Mouse (Mus musculus) heart, embryonic 14.5 days (tissue): Measurements from ENCODE around the gene Rab8b. TPM values are rescaled to one million over a fixed set of nuclear protein-coding genes. Genes with fewer than 3 reads are reported as not detected.

Experiments
- ATAC-seq: fragments of 200-750 bp; cut with Nextera tagmentation; 2 replicates; pipeline ENCODE4 v1.8.0; 2017; ENCODE audit warnings: low read depth, moderate TSS enrichment; ENCODE audit not compliant: insufficient number of reproducible peaks, insufficient read depth, low FRiP score
- H3K27ac ChIP-seq, 2 experiments: fragments of 200-500 bp in 1 of 2; fragments of 300-500 bp in 1 of 2; sonication (generic) in 1 of 2; replicated peaks in 1 of 2; 2 replicates each; pipeline ENCODE4 v1.5.1; 2012 to 2014; ENCODE audit warnings: low read depth in 2 of 2, low read length in 2 of 2, control low read depth in 1 of 2, mild to moderate bottlenecking in 1 of 2, mixed read lengths in 1 of 2; ENCODE audit not compliant: control insufficient read depth in 1 of 2, insufficient read depth in 1 of 2
- H3K27me3 ChIP-seq: fragments of 300-500 bp; sonication (generic); 2 replicates; pipeline ENCODE4 v1.6.1; 2014; ENCODE audit warnings: mild to moderate bottlenecking, low read length, control low read depth; ENCODE audit not compliant: control insufficient read depth, insufficient read depth
- H3K36me3 ChIP-seq: fragments of 300-500 bp; sonication (generic); 2 replicates; pipeline ENCODE4 v1.6.1; 2014; ENCODE audit warnings: mild to moderate bottlenecking, control low read depth, low read length, mixed read lengths; ENCODE audit not compliant: control insufficient read depth, insufficient read depth
- H3K4me1 ChIP-seq, 2 experiments: fragments of 200-500 bp in 1 of 2; fragments of 300-500 bp in 1 of 2; sonication (generic) in 1 of 2; 2 replicates each; pipeline ENCODE4 v1.6.1; 2012 to 2014; ENCODE audit warnings: low read length in 2 of 2, control low read depth in 1 of 2, mixed read lengths in 1 of 2; ENCODE audit not compliant: control insufficient read depth in 2 of 2, insufficient read depth in 2 of 2
- H3K4me2 ChIP-seq: fragments of 300-500 bp; sonication (generic); 2 replicates; pipeline ENCODE4 v1.6.1; 2014; ENCODE audit warnings: mild to moderate bottlenecking, low read length
- H3K4me3 ChIP-seq, 2 experiments: fragments of 200-500 bp in 1 of 2; fragments of 300-500 bp in 1 of 2; sonication (generic) in 1 of 2; 2 replicates each; pipeline ENCODE4 v1.5.1; 2012 to 2014; ENCODE audit warnings: low read length in 2 of 2, mild to moderate bottlenecking in 2 of 2, control low read depth in 1 of 2, low read depth in 1 of 2, moderate library complexity in 1 of 2; ENCODE audit not compliant: control insufficient read depth in 1 of 2, insufficient read depth in 1 of 2
- H3K9ac ChIP-seq: fragments of 300-500 bp; sonication (generic); 2 replicates; pipeline ENCODE4 v1.6.1; 2014; ENCODE audit warnings: mild to moderate bottlenecking, low read length
- H3K9me3 ChIP-seq: fragments of 300-500 bp; sonication (generic); 2 replicates; pipeline ENCODE4 v1.6.1; 2016; ENCODE audit warnings: low read length, control low read depth; ENCODE audit not compliant: control insufficient read depth
- WGBS: fragments of 180-500 bp; shearing (Covaris S2); extraction: QIAGEN DNeasy Blood & Tissue Kit; methylation state at CpG from one replicate; pipeline ENCODE4 v1.1.7; 2014; 5-methylcytosine and 5-hydroxymethylcytosine counted together
- polyA plus RNA-seq: library from polyadenylated mRNA; unstranded; fragments of >200 nt; fragmentation: Nextera tagmentation; extraction: Ambion mirVana; gene quantifications from 2 replicates; pipeline ENCODE4 v1.2.1, GENCODE M21; 2014

Rab8b gene
- polyA plus RNA-seq, 1 experiment from 2014 or later: 18.9 TPM

DNA sequence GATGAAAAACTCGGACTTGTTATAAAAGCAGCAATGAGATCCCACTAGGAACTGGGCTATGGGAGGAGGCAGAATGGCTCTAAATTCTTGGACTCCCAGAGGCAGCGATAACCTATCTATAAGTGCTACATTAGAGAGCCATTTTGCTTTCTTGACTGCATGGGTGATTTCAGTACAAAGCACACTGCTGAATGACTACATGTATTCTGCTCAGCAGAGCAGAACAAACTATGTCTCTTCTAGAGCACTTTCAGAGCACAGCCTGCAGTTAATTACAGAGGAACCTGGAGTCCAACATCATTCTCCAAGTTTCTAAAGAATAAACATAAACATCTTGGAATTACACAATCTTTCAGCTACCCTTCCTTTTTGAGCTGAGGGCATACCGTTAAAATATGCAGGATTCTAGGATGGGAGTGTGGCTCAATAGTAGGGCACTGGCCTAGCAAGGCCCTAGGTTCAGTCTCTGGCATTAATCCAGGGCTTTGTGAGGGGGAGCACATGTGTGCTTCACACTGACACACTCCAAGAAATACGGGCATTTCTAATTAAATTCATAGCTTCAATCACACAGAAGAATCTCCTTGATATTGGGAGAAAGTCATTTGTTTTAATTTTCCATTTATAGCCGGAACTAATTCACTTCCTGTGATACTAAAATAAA lies 58.3 kb downstream of the Rab8b start:
- no peak overlapping the region for H3K4me2 ChIP-seq
- H3K4me3 ChIP-seq: no peak overlapping the region
- H3K9me3 ChIP-seq: no peaks in the 10 kb centered on the region
- no peaks in the 10 kb centered on the region for H3K27me3 ChIP-seq
- no peak overlapping the region for H3K27ac ChIP-seq
- H3K4me1 ChIP-seq: peaks cover 2 to 13% of the 10 kb centered on the region in 2 experiments; a peak in 2 of 4 replicates
- no peak for ATAC-seq
- no peak overlapping the region for H3K9ac ChIP-seq
- WGBS: 83% methylated on average over 5 of the region's 5 CpGs
- peaks cover 18% of the 10 kb centered on the region; the same call in 1 of the 2 replicates for H3K36me3 ChIP-seq

GRCm38 (mm10) chr9:66859523-66859922 lies 60.0 kb downstream of the Rab8b start:
- Histone ChIP-seq H3K4me3 (no peak overlapping the region), H3K9me3 (no peaks in the 10 kb centered on the region), H3K4me1 (peaks cover 2 to 13% of the 10 kb centered on the region in 2 experiments; a peak in 2 of 4 replicates), H3K36me3 (peaks cover 18% of the 10 kb centered on the region; the same call in 1 of the 2 replicates), H3K4me2 (no peak overlapping the region), H3K27me3 (no peaks in the 10 kb centered on the region), H3K27ac (no peak overlapping the region), H3K9ac (no peak overlapping the region)
- 79% methylated on average over 5 of the region's 5 CpGs for WGBS
- ATAC-seq: no peak

DNA sequence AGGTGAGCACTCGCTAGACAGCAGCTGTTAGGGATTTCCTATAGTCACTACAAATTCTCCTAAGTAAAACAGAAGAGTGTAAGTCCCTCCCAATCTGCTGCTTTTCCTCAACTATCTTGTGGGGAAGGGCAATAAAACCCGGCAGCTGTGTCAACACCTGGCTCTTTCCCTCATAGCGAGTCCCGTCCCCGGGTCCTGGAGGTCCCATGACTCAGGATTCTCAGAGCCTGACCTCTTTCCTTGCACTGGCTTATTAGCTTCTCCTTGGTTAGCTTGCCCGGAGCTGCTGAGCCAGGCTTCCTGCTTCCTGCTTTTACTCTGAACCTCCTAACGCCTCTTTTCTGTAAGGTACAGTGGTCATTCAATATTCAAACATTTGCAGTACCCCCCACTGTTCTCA lies 63.6 kb downstream of the Rab8b start:
- Histone ChIP-seq H3K27me3 (no peaks in the 10 kb centered on the region), H3K9ac (no peak overlapping the region), H3K4me3 (no peak overlapping the region), H3K4me1 (peaks cover 3% of the 10 kb centered on the region in 2 experiments; a peak in 3 of 4 replicates), H3K36me3 (peaks cover 11% of the 10 kb centered on the region; the same call in 1 of the 2 replicates), H3K27ac (no peak overlapping the region), H3K9me3 (no peaks in the 10 kb centered on the region), H3K4me2 (no peak overlapping the region)
- ATAC-seq: no peak
- 66% methylated on average over 7 of the region's 7 CpGs for WGBS

DNA sequence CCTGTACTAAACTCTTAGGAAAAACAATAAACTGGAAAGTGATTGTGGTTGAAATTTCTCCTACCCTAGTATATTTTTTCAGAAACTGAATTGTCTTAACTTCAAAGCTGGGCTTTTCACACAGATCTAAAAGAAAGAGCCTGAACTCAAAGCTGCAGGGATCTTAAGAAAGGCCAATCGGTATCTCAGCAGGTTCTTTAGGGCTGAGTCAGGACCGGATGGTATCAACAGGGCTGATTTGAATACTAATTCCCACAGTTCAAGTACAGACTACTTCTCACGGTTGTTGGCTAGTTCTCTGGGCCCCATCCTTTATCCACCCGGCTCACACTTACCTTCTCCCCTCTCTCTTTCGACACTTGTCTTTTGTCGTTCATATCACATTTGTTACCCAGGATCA lies 66.9 kb downstream of the Rab8b start:
- H3K27ac ChIP-seq: no peak overlapping the region
- no peaks in the 10 kb centered on the region for H3K27me3 ChIP-seq
- H3K9ac ChIP-seq: no peak overlapping the region
- peaks cover 4% of the 10 kb centered on the region for H3K36me3 ChIP-seq
- no peaks in the 10 kb centered on the region for H3K9me3 ChIP-seq
- ATAC-seq: no peak
- H3K4me1 ChIP-seq: peaks cover 6 to 7% of the 10 kb centered on the region in 2 experiments; a peak in 3 of 4 replicates
- no peak overlapping the region for H3K4me3 ChIP-seq
- 30% methylated on average over 6 of the region's 6 CpGs for WGBS
- no peak overlapping the region for H3K4me2 ChIP-seq

- H3K27ac ChIP-seq: no peak overlapping the region
- no peak for ATAC-seq
These were observed 68.5 kb downstream of the Rab8b start for GRCm38 (mm10) chr9:66850966-66851365.

DNA sequence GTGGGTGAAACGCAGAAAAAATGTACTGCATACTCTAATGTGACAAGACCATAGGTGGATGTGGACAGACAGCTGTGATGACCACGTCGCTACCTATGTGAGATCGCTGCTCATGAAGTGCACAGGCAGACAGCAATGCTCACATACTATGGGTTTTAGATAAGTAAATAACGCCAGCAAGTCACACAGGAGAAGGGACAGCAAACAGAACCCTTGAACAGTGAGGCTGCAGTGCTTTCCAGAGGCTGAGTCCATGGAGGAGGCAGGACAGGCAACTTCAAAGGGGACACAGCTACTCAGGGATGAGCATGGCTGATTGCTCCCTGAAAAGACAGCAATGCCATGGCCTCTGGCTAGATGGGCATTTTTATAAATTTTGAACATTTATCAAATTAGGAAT lies 72.7 kb downstream of the Rab8b start:
- Histone ChIP-seq H3K36me3 (peaks cover 21% of the 10 kb centered on the region), H3K4me2 (no peak overlapping the region), H3K9me3 (no peaks in the 10 kb centered on the region), H3K27ac (no peak overlapping the region), H3K27me3 (no peaks in the 10 kb centered on the region), H3K4me1 (peaks cover 6 to 7% of the 10 kb centered on the region in 2 experiments; a peak in 3 of 4 replicates), H3K4me3 (no peak overlapping the region), H3K9ac (no peak overlapping the region)
- no peak for ATAC-seq
- WGBS: 87% methylated on average over 5 of the region's 5 CpGs

More at GRCm38 (mm10) chr9:66850966-66851365, 68.5 kb downstream of the Rab8b start:
- H3K4me2 ChIP-seq: no peak overlapping the region
- H3K27me3 ChIP-seq: no peaks in the 10 kb centered on the region
- H3K4me1 ChIP-seq: peaks cover 6 to 7% of the 10 kb centered on the region in 2 experiments; a peak in 3 of 4 replicates
- no peak overlapping the region for H3K4me3 ChIP-seq
- H3K36me3 ChIP-seq: peaks cover 21% of the 10 kb centered on the region
- no peak overlapping the region for H3K9ac ChIP-seq
- H3K9me3 ChIP-seq: no peaks in the 10 kb centered on the region
- 43% methylated on average over 5 of the region's 5 CpGs for WGBS

DNA sequence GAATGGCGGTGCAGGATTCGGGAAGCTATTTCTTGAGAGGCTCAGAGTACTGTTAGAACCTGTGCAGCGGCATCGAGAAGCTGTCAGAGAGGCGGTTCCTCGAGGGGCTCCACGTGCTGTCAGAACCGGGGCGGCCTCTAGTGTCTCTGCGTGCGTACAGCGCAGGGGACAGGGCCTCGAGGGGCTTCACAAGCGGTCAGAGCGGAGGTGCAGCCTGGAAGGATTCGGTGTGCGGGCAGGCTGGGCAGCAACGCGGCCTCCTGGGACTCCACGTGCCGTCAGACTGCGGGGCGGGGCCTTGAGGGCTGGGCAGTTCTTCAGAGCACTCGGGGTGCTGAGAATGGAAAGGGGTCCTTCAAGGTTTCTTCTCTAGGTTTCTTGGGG lies 84.4 kb downstream of the Rab8b start:
- peak; percentile 63 for ATAC-seq
- Histone ChIP-seq H3K9ac (peak overlapping the region; percentile 65), H3K36me3 (no peaks in the 10 kb centered on the region), H3K27me3 (no peaks in the 10 kb centered on the region), H3K4me2 (peak overlapping the region; percentile 99), H3K27ac (no peak overlapping the region), H3K4me3 (peak overlapping the region; percentile 56 to 79), H3K4me1 (peaks cover 5 to 11% of the 10 kb centered on the region in 2 experiments; a peak in 3 of 4 replicates), H3K9me3 (no peaks in the 10 kb centered on the region)
- WGBS: under 1% methylated on average over 24 of the region's 24 CpGs
